ENCODE assay signal across 13 mouse cellular contexts in genomic region chr9:113859420-113859819, GRCm38 (mm10).
DNase-seq lines count a peak whose midpoint lies in the region; ATAC-seq and TF ChIP-seq lines count a peak whose summit lies in the region.
"Had no signal": no experiment of that assay in that cellular context is flagged by ENCODE, and none has a peak within 500 bp of the region (broad histone marks: within the 10 kb centered on the region; RNA-seq: fewer than 3 reads in every experiment).

No protein-coding gene starts in this region.

- H3K4me2 ChIP-seq in kidney, embryonic 14.5 days (replicated peaks; ENCODE audit: low read depth, low read length) = no peak overlapping the region
- H3K4me2 ChIP-seq: embryonic facial prominence, embryonic 12.5 days; limb, embryonic 15.5 days had no signal

- TF ChIP-seq POLR2A in kidney, adult 2 months (IDR thresholded peaks at IDR 0.05; ENCODE audit: low read depth, low read length) = no peak

- no peak for ATAC-seq in kidney, embryonic 14.5 days (ENCODE audit: low FRiP score, low TSS enrichment)
- ATAC-seq in granulocyte monocyte progenitor cell, adult 5-6 weeks (replicated peaks; ENCODE audit: poor library complexity, severe bottlenecking) = peak; percentile 96
- ATAC-seq: intestine, embryonic 16.5 days had no signal

- H3K36me3 ChIP-seq in kidney, adult 2 months (ENCODE audit: control insufficient read depth, insufficient read depth, low read length) = no peaks in the 10 kb centered on the region; the same call in 1 of the 2 replicates
- peaks cover 8% of the 10 kb centered on the region; the same call in 1 of the 2 replicates for H3K36me3 ChIP-seq in kidney, embryonic 14.5 days (ENCODE audit: control insufficient read depth, insufficient read depth, low read length)

- 82% methylated on average over 5 of the region's 5 CpGs for WGBS in kidney, adult 2 months
- 89% methylated on average over 5 of the region's 5 CpGs for WGBS in kidney, embryonic 14.5 days

- no peaks in the 10 kb centered on the region for H3K4me1 ChIP-seq in kidney, adult 2 months (ENCODE audit: control insufficient read depth, insufficient read depth, low read length)
- no peaks in the 10 kb centered on the region for H3K4me1 ChIP-seq in kidney, embryonic 14.5 days (ENCODE audit: control insufficient read depth, insufficient read depth, low read length)
- H3K4me1 ChIP-seq: embryonic facial prominence, embryonic 12.5 days; limb, embryonic 15.5 days had no signal

- no peak overlapping the region for H3K9ac ChIP-seq in kidney, embryonic 14.5 days (ENCODE audit: low read depth, low read length)
- H3K9ac ChIP-seq: embryonic facial prominence, embryonic 12.5 days; limb, embryonic 15.5 days had no signal

- no peak overlapping the region for H3K4me3 ChIP-seq in kidney, adult 2 months (ENCODE audit: insufficient read depth, low read depth, low read length)
- no peak overlapping the region for H3K4me3 ChIP-seq in kidney, embryonic 14.5 days (ENCODE audit: low read length)
- H3K4me3 ChIP-seq: embryonic facial prominence, embryonic 12.5 days; limb, embryonic 15.5 days had no signal

- no peaks in the 10 kb centered on the region for H3K27me3 ChIP-seq in kidney, adult 2 months (replicated peaks; ENCODE audit: control insufficient read depth, insufficient read depth, low read length)
- no peaks in the 10 kb centered on the region for H3K27me3 ChIP-seq in kidney, embryonic 14.5 days (ENCODE audit: control insufficient read depth, insufficient read depth, low read length)
- H3K27me3 ChIP-seq: embryonic facial prominence, embryonic 12.5 days; limb, embryonic 15.5 days had no signal

- H3K27ac ChIP-seq in kidney, adult 2 months (ENCODE audit: insufficient read depth, low read depth, low read length) = no peak overlapping the region
- H3K27ac ChIP-seq in kidney, embryonic 14.5 days (ENCODE audit: low read depth, low read length) = no peak overlapping the region
- H3K27ac ChIP-seq: embryonic facial prominence, embryonic 12.5 days; limb, embryonic 15.5 days had no signal

- DNase-seq in kidney, adult 2 months = peak; percentile 2
- peak; percentile 39 for DNase-seq in 3134 (ENCODE audit: extremely low read depth, insufficient read length, low spot score)
- DNase-seq in adrenal gland, adult (ENCODE audit: inconsistent age in 2 of 2, low spot score in 1 of 2) = peak; percentile 84 to 94
- no peak for DNase-seq in frontal cortex, postnatal 14 days (ENCODE audit: low spot score in 2 of 2)
- no peak for DNase-seq in kidney, adult 9 months
- no peak for DNase-seq in heart, adult 18-20 months
- DNase-seq: cerebellum, adult 9-10 months; retina, postnatal 1 day had no signal

- no peak for TF ChIP-seq CTCF in kidney, adult 2 months (conservative IDR thresholded peaks at IDR 0.05; ENCODE audit: insufficient read depth, insufficient read length, low read depth, low read length)

- H3K9me3 ChIP-seq in kidney, embryonic 14.5 days (ENCODE audit: control insufficient read depth, low read length) = no peaks in the 10 kb centered on the region
- H3K9me3 ChIP-seq: embryonic facial prominence, embryonic 12.5 days; limb, embryonic 15.5 days had no signal

Comparison
In these comparisons a context has a peak if more than half of its experiments do, and no peak if none do; other contexts are left out.
1. DNase-seq: peak in kidney, adult 2 months (single experiment), 3134 (single experiment) and adrenal gland, adult (2 of 2); none in frontal cortex, postnatal 14 days (0 of 2), kidney, adult 9 months (single experiment) and heart, adult 18-20 months (0 of 2).